ENCODE assay signal across 7 mouse cellular contexts in genomic region chr7:90460930-90461329, GRCm38 (mm10). TPM values are rescaled to one million over a fixed set of nuclear protein-coding genes. Genes with fewer than 3 reads are reported as not detected.
DNase-seq lines count a peak whose midpoint lies in the region; ATAC-seq lines count a peak whose summit lies in the region.

No protein-coding gene starts in this region.

- no peak overlapping the region for H3K9ac ChIP-seq in midbrain, embryonic 12.5 days (replicated peaks)
- H3K9ac ChIP-seq in midbrain, embryonic 14.5 days (replicated peaks; ENCODE audit: low read length) = no peak overlapping the region
- H3K9ac ChIP-seq in liver, embryonic 16.5 days (ENCODE audit: low read depth, low read length) = no peak overlapping the region

- peaks cover 5% of the 10 kb centered on the region for H3K4me1 ChIP-seq in midbrain, embryonic 12.5 days
- peaks cover 7% of the 10 kb centered on the region for H3K4me1 ChIP-seq in midbrain, embryonic 14.5 days (ENCODE audit: control insufficient read depth, insufficient read depth, low read length)
- peaks cover 8% of the 10 kb centered on the region for H3K4me1 ChIP-seq in liver, embryonic 16.5 days (ENCODE audit: control insufficient read depth, low read depth, low read length)

- H3K9me3 ChIP-seq in midbrain, embryonic 12.5 days = no peaks in the 10 kb centered on the region
- H3K9me3 ChIP-seq in midbrain, embryonic 14.5 days (ENCODE audit: control insufficient read depth, low read length) = no peaks in the 10 kb centered on the region
- H3K9me3 ChIP-seq in liver, embryonic 16.5 days (replicated peaks; ENCODE audit: control insufficient read depth, low read length) = no peaks in the 10 kb centered on the region

- peak overlapping the region; percentile 18; the same call in 1 of the 2 replicates for H3K4me2 ChIP-seq in midbrain, embryonic 12.5 days (replicated peaks)
- H3K4me2 ChIP-seq in midbrain, embryonic 14.5 days (ENCODE audit: low read length) = no peak overlapping the region
- H3K4me2 ChIP-seq in liver, embryonic 16.5 days (ENCODE audit: low read depth, low read length) = peak overlapping the region; percentile 22

- intact Hi-C loops in heart, postnatal 10 days (cut with DNase I) = no loop called here

- H3K36me3 ChIP-seq in midbrain, embryonic 12.5 days = no peaks in the 10 kb centered on the region
- no peaks in the 10 kb centered on the region for H3K36me3 ChIP-seq in midbrain, embryonic 14.5 days (ENCODE audit: control insufficient read depth, insufficient read depth, low read length)
- no peaks in the 10 kb centered on the region for H3K36me3 ChIP-seq in liver, embryonic 16.5 days (ENCODE audit: control insufficient read depth, insufficient read depth)

- WGBS in midbrain, embryonic 12.5 days = 25% methylated on average over 14 of the region's 14 CpGs
- WGBS in midbrain, embryonic 14.5 days = 22% methylated on average over 14 of the region's 14 CpGs
- 11% methylated on average over 14 of the region's 14 CpGs for WGBS in liver, embryonic 16.5 days (ENCODE audit: insufficient replicate concordance)

- no peak overlapping the region for H3K4me3 ChIP-seq in midbrain, embryonic 12.5 days
- no peak overlapping the region for H3K4me3 ChIP-seq in midbrain, embryonic 14.5 days (replicated peaks; ENCODE audit: low read depth, low read length)
- H3K4me3 ChIP-seq in liver, embryonic 16.5 days (ENCODE audit: low read depth, low read length) = no peak overlapping the region

- ATAC-seq in midbrain, embryonic 12.5 days (ENCODE audit: low FRiP score, low read depth) = no peak
- no peak for ATAC-seq in midbrain, embryonic 14.5 days (ENCODE audit: low FRiP score, low TSS enrichment)
- peak; percentile 62 for ATAC-seq in common myeloid progenitor, adult 5-6 weeks (replicated peaks; ENCODE audit: low read depth, poor library complexity, severe bottlenecking)
- ATAC-seq in liver, embryonic 16.5 days (ENCODE audit: low read depth) = peak; percentile 32

- H3K27ac ChIP-seq in midbrain, embryonic 12.5 days (replicated peaks) = no peak overlapping the region
- H3K27ac ChIP-seq in midbrain, embryonic 14.5 days (replicated peaks; ENCODE audit: low read depth, low read length) = no peak overlapping the region
- no peak overlapping the region for H3K27ac ChIP-seq in liver, embryonic 16.5 days (ENCODE audit: low read length)

- H3K27me3 ChIP-seq in midbrain, embryonic 12.5 days = peaks cover 4% of the 10 kb centered on the region; the same call in 1 of the 2 replicates
- H3K27me3 ChIP-seq in midbrain, embryonic 14.5 days (ENCODE audit: control insufficient read depth, insufficient read depth, low read length) = no peaks in the 10 kb centered on the region
- H3K27me3 ChIP-seq in liver, embryonic 16.5 days (ENCODE audit: control insufficient read depth, insufficient read depth, low read depth, low read length) = no peaks in the 10 kb centered on the region

- no peak for DNase-seq in midbrain, embryonic 14.5 days
- peak; percentile 15 to 41 for DNase-seq in heart, postnatal 10 days
- DNase-seq in spleen, adult 12 weeks (ENCODE audit: low spot score) = peak; percentile 15
- DNase-seq in frontal cortex, postnatal 36 days (ENCODE audit: low spot score in 2 of 2) = no peak

RNA-seq across cellular contexts. Expression of gene Tmem126a, which starts 3.9 kb away (rescaled TPM):
- 117 and 119 TPM in 2 replicates for polyA plus RNA-seq in midbrain, embryonic 12.5 days (2016; fragmentation: Nextera tagmentation; extraction: Ambion mirVana)
- polyA plus RNA-seq in midbrain, embryonic 14.5 days (2014; fragmentation: Nextera tagmentation; extraction: Ambion mirVana) = 125 and 132 TPM in 2 replicates
- total RNA-seq in common myeloid progenitor, adult 5-6 weeks (2017) = 23.3 and 25.1 TPM in 2 replicates
- total RNA-seq in heart, postnatal 10 days (2021) = 10 to 100 TPM; 94.9 to 96.0 TPM
- polyA plus RNA-seq in liver, embryonic 16.5 days (2015; fragmentation: Nextera tagmentation; extraction: Ambion mirVana) = 39.7 and 44.2 TPM in 2 replicates

RNA-seq across cellular contexts. Expression of gene Tmem126b, which starts 14.9 kb away (rescaled TPM):
- polyA plus RNA-seq in midbrain, embryonic 12.5 days (2016; fragmentation: Nextera tagmentation; extraction: Ambion mirVana) = 40.7 and 44.6 TPM in 2 replicates
- 34.7 and 45.0 TPM in 2 replicates for polyA plus RNA-seq in midbrain, embryonic 14.5 days (2014; fragmentation: Nextera tagmentation; extraction: Ambion mirVana)
- 11.0 and 12.9 TPM in 2 replicates for total RNA-seq in common myeloid progenitor, adult 5-6 weeks (2017)
- 10 to 100 TPM; 17.0 to 19.6 TPM for total RNA-seq in heart, postnatal 10 days (2021)
- 11.2 and 12.1 TPM in 2 replicates for polyA plus RNA-seq in liver, embryonic 16.5 days (2015; fragmentation: Nextera tagmentation; extraction: Ambion mirVana)

RNA-seq across cellular contexts. Expression of gene Dlg2, which starts 15.5 kb away (rescaled TPM):
- polyA plus RNA-seq in midbrain, embryonic 12.5 days (2016; fragmentation: Nextera tagmentation; extraction: Ambion mirVana) = 4.2 and 5.4 TPM in 2 replicates
- 19.3 and 32.7 TPM in 2 replicates for polyA plus RNA-seq in midbrain, embryonic 14.5 days (2014; fragmentation: Nextera tagmentation; extraction: Ambion mirVana)
- 1.6 and 3.9 TPM in 2 replicates for total RNA-seq in common myeloid progenitor, adult 5-6 weeks (2017)
- total RNA-seq in heart, postnatal 10 days (2021) = 1 to 10 TPM; 1.9 to 3.4 TPM
- polyA plus RNA-seq in liver, embryonic 16.5 days (2015; fragmentation: Nextera tagmentation; extraction: Ambion mirVana) = 0.35 and 0.51 TPM in 2 replicates

RNA-seq across cellular contexts. Expression of gene Crebzf, which starts 18.4 kb away (rescaled TPM):
- polyA plus RNA-seq in midbrain, embryonic 12.5 days (2016; fragmentation: Nextera tagmentation; extraction: Ambion mirVana) = 58.1 and 70.6 TPM in 2 replicates
- polyA plus RNA-seq in midbrain, embryonic 14.5 days (2014; fragmentation: Nextera tagmentation; extraction: Ambion mirVana) = 54.8 and 57.3 TPM in 2 replicates
- total RNA-seq in common myeloid progenitor, adult 5-6 weeks (2017) = 87.2 and 94.8 TPM in 2 replicates
- total RNA-seq in heart, postnatal 10 days (2021) = 10 to 100 TPM; 30.2 to 32.2 TPM
- 5.0 and 5.6 TPM in 2 replicates for polyA plus RNA-seq in liver, embryonic 16.5 days (2015; fragmentation: Nextera tagmentation; extraction: Ambion mirVana)

RNA-seq across cellular contexts. Expression of gene Ccdc89, which starts 34.6 kb away (rescaled TPM):
- 3.0 and 3.2 TPM in 2 replicates for polyA plus RNA-seq in midbrain, embryonic 12.5 days (2016; fragmentation: Nextera tagmentation; extraction: Ambion mirVana)
- polyA plus RNA-seq in midbrain, embryonic 14.5 days (2014; fragmentation: Nextera tagmentation; extraction: Ambion mirVana) = 2.7 TPM in 2 replicates
- total RNA-seq in common myeloid progenitor, adult 5-6 weeks (2017) = 0.82 TPM in 1 of 2 replicates, not detected in the other
- under 1 TPM; 0.17 to 0.27 TPM for total RNA-seq in heart, postnatal 10 days (2021)
- polyA plus RNA-seq in liver, embryonic 16.5 days (2015; fragmentation: Nextera tagmentation; extraction: Ambion mirVana) = 0.12 and 0.18 TPM in 2 replicates

Comparison
In these comparisons a context has a peak if more than half of its experiments do, and no peak if none do; other contexts are left out.
1. ATAC-seq: peak in common myeloid progenitor, adult 5-6 weeks (single experiment) and liver, embryonic 16.5 days (single experiment); none in midbrain, embryonic 12.5 days (single experiment) and midbrain, embryonic 14.5 days (single experiment).
2. DNase-seq: peak in heart, postnatal 10 days (2 of 2) and spleen, adult 12 weeks (single experiment); none in midbrain, embryonic 14.5 days (single experiment) and frontal cortex, postnatal 36 days (0 of 2).